Comparison of ENCODE assay signal across 34 mouse cellular contexts in the genomic region with DNA sequence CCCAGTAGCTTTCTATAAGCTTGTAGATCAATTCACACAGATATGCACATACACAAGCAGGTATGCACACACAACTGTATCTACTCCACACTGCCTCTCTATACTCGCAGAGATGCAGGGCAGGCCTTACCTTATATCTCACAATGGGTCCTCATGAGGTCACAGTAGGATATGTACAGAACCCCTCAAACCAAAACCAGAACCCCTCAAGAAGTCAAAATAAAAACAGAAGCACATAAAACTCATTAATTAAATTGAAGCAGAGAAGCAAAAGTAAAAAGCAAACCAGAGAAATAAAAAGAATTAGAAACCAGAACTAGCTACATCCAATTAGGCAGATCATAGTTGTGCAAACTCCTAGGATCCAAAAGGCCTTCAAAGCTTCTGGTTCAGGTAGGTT. TPM values are rescaled to one million over a fixed set of nuclear protein-coding genes. Genes with fewer than 3 reads are reported as not detected.
"Had no signal": no experiment of that assay in that cellular context is flagged by ENCODE, and none has a peak within 500 bp of the region (broad histone marks: within the 10 kb centered on the region; RNA-seq: fewer than 3 reads in every experiment).

A gene (minus strand): TSS at position 101 of the 400 bp plus-strand sequence.

- H3K4me3 ChIP-seq: left cerebral cortex, adult 2 months; limb, embryonic 10.5 days; limb, embryonic 12.5 days; limb, embryonic 13.5 days; limb, embryonic 15.5 days; liver, embryonic 12.5 days; liver, embryonic 13.5 days; liver, embryonic 15.5 days; lung, embryonic 15.5 days; megakaryocyte, embryonic 14.5 days; midbrain, embryonic 10.5 days; midbrain, embryonic 12.5 days; midbrain, embryonic 13.5 days; midbrain, embryonic 15.5 days; myocyte had no signal

- H3K4me1 ChIP-seq: limb, embryonic 10.5 days; limb, embryonic 12.5 days; limb, embryonic 13.5 days; limb, embryonic 15.5 days; liver, embryonic 12.5 days; liver, embryonic 13.5 days; liver, embryonic 15.5 days; lung, embryonic 15.5 days; megakaryocyte, embryonic 14.5 days; midbrain, embryonic 10.5 days; midbrain, embryonic 12.5 days; midbrain, embryonic 13.5 days; midbrain, embryonic 15.5 days had no signal

- H3K27ac ChIP-seq: left cerebral cortex, adult 2 months; limb, embryonic 10.5 days; limb, embryonic 12.5 days; limb, embryonic 13.5 days; limb, embryonic 15.5 days; liver, embryonic 12.5 days; liver, embryonic 13.5 days; liver, embryonic 14.5 days; liver, embryonic 15.5 days; lung, embryonic 15.5 days; macrophage; midbrain, embryonic 10.5 days; midbrain, embryonic 12.5 days; midbrain, embryonic 13.5 days; midbrain, embryonic 15.5 days had no signal

- DNase-seq: left cerebral cortex, postnatal 4 days; liver; liver, embryonic 13.5 days; liver, postnatal 0 days; lung, adult 18-20 months; lung, adult 2 months; lung, embryonic 14.5 days; lung, postnatal 10 days; lung, postnatal 14 days; lung, postnatal 36 days; lung, postnatal 4 days; midbrain, embryonic 14.5 days had no signal

- H3K36me3 ChIP-seq: limb, embryonic 10.5 days; limb, embryonic 12.5 days; limb, embryonic 13.5 days; limb, embryonic 15.5 days; liver, embryonic 12.5 days; liver, embryonic 13.5 days; liver, embryonic 15.5 days; lung, embryonic 15.5 days; midbrain, embryonic 10.5 days; midbrain, embryonic 12.5 days; midbrain, embryonic 13.5 days; midbrain, embryonic 15.5 days had no signal

- H3K27me3 ChIP-seq: limb, embryonic 12.5 days; limb, embryonic 13.5 days; limb, embryonic 15.5 days; liver, embryonic 12.5 days; liver, embryonic 13.5 days; liver, embryonic 15.5 days; lung, embryonic 15.5 days; midbrain, embryonic 12.5 days; midbrain, embryonic 13.5 days; midbrain, embryonic 15.5 days had no signal

RNA-seq across cellular contexts. Expression of the gene that starts here (rescaled TPM):
- polyA plus RNA-seq: limb, embryonic 10.5 days; limb, embryonic 11.5 days; limb, embryonic 13.5 days; limb, embryonic 14.5 days; limb, embryonic 15.5 days; liver, adult 2 months; liver, embryonic 11.5 days; liver, embryonic 12.5 days; liver, embryonic 13.5 days; liver, embryonic 14.5 days; liver, embryonic 15.5 days; liver, embryonic 16.5 days; liver, postnatal 0 days; lung, adult 2 months; lung, embryonic 14.5 days; lung, embryonic 15.5 days; lung, embryonic 16.5 days; macrophage; midbrain, embryonic 10.5 days; myocyte had no signal
